Mouse (Mus musculus): Measurements from ENCODE around the gene Tex9.
"Not testable (repeated sequence)": the region's sequence is repeated elsewhere in the genome, so short reads cannot be mapped to it uniquely, and the experiment has no call there.

The Tex9 gene

GRCm38 (mm10) chr9:72479276-72479675 is 12.7 kb downstream of the Tex9 start:
- DNase-seq (ENCODE audit: low read depth) = no peak

GRCm38 (mm10) chr9:72477306-72477705 is 14.7 kb downstream of the Tex9 start:
- DNase-seq (ENCODE audit: low read depth) = no peak

GRCm38 (mm10) chr9:72475511-72475910 is 16.5 kb downstream of the Tex9 start:
- DNase-seq (ENCODE audit: low read depth) = no peak

- DNase-seq (ENCODE audit: low read depth) = no peak
Measured at GRCm38 (mm10) chr9:72469851-72470250, 22.2 kb downstream of the Tex9 start.

- DNase-seq (ENCODE audit: low read depth) = no peak
Measured at GRCm38 (mm10) chr9:72468616-72469015, 23.4 kb downstream of the Tex9 start.

GRCm38 (mm10) chr9:72467551-72468407 is 24.2 kb downstream of the Tex9 start:
- DNase-seq (ENCODE audit: low read depth) = no peak

- DNase-seq (ENCODE audit: low read depth) = no peak
Measured at GRCm38 (mm10) chr9:72465754-72466181, 26.2 kb downstream of the Tex9 start.

- no peak for DNase-seq (ENCODE audit: low read depth)
Measured at GRCm38 (mm10) chr9:72464806-72465205, 27.2 kb downstream of the Tex9 start.

GRCm38 (mm10) chr9:72462427-72462826 is 29.6 kb downstream of the Tex9 start:
- DNase-seq (ENCODE audit: low read depth) = no peak

- DNase-seq (ENCODE audit: low read depth) = no peak
Measured at GRCm38 (mm10) chr9:72460767-72461166, 31.2 kb downstream of the Tex9 start.

- DNase-seq (ENCODE audit: low read depth) = no peak
Measured at GRCm38 (mm10) chr9:72459703-72460102, 32.3 kb downstream of the Tex9 start.

GRCm38 (mm10) chr9:72458233-72458632 is 33.8 kb downstream of the Tex9 start:
- DNase-seq (ENCODE audit: low read depth) = peak; percentile 49

GRCm38 (mm10) chr9:72456374-72456773 is 35.6 kb downstream of the Tex9 start:
- DNase-seq (ENCODE audit: low read depth) = no peak

- not testable (repeated sequence) for DNase-seq (ENCODE audit: low read depth)
Measured at GRCm38 (mm10) chr9:72454281-72454680, 37.7 kb downstream of the Tex9 start.

GRCm38 (mm10) chr9:72451111-72451510 is 40.9 kb downstream of the Tex9 start:
- no peak for DNase-seq (ENCODE audit: low read depth)

GRCm38 (mm10) chr9:72450363-72450762 is 41.6 kb downstream of the Tex9 start:
- no peak for DNase-seq (ENCODE audit: low read depth)

GRCm38 (mm10) chr9:72449841-72450240 is 42.2 kb downstream of the Tex9 start:
- DNase-seq (ENCODE audit: low read depth) = no peak

GRCm38 (mm10) chr9:72449367-72449766 is 42.6 kb downstream of the Tex9 start:
- DNase-seq (ENCODE audit: low read depth) = no peak

- DNase-seq (ENCODE audit: low read depth) = no peak
Measured at GRCm38 (mm10) chr9:72448026-72448425, 44.0 kb downstream of the Tex9 start.

- no peak for DNase-seq (ENCODE audit: low read depth)
Measured at GRCm38 (mm10) chr9:72441927-72442715, 49.9 kb downstream of the Tex9 start.

- no peak for DNase-seq (ENCODE audit: low read depth)
Measured at GRCm38 (mm10) chr9:72440948-72441926, 50.8 kb downstream of the Tex9 start.

GRCm38 (mm10) chr9:72440358-72440757 is 51.7 kb downstream of the Tex9 start:
- no peak for DNase-seq (ENCODE audit: low read depth)
